In genomic region chr11:116869223-116869622, GRCm38 (mm10) we compare ENCODE assay signal across 19 mouse cellular contexts. TPM values are rescaled to one million over a fixed set of nuclear protein-coding genes. Genes with fewer than 3 reads are reported as not detected.
A peak's percentile ranks its signal among the peaks of the same experiment; 100 is the strongest.
DNase-seq lines count a peak whose midpoint lies in the region; TF ChIP-seq lines count a peak whose summit lies in the region.
"Had no signal": no experiment of that assay in that cellular context is flagged by ENCODE, and none has a peak within 500 bp of the region (broad histone marks: within the 10 kb centered on the region; RNA-seq: fewer than 3 reads in every experiment).

No protein-coding gene starts in this region.

- TF ChIP-seq CTCF in lung, adult 2 months (IDR thresholded peaks at IDR 0.05; ENCODE audit: insufficient read depth, low read length) = no peak
- TF ChIP-seq CTCF in bone marrow macrophage, adult 2 months (IDR thresholded peaks at IDR 0.05; ENCODE audit: low read depth, low read length) = no peak

- H3K4me3 ChIP-seq in lung, adult 2 months (replicated peaks; ENCODE audit: extremely low read depth, low read depth, low read length) = no peak overlapping the region
- H3K4me3 ChIP-seq in bone marrow macrophage, adult 2 months (ENCODE audit: insufficient read depth, low read length) = peak overlapping the region; percentile 50
- no peak overlapping the region for H3K4me3 ChIP-seq in brown adipose tissue, adult 24 weeks (ENCODE audit: insufficient read depth, low read depth, low read length)
- H3K4me3 ChIP-seq: forebrain, embryonic 10.5 days; hindbrain, embryonic 15.5 days; midbrain, embryonic 12.5 days had no signal

- no peak for TF ChIP-seq POLR2A in lung, adult 2 months (IDR thresholded peaks at IDR 0.05; ENCODE audit: borderline replicate concordance, extremely low read depth, low read depth, low read length)
- no peak for TF ChIP-seq POLR2A in bone marrow macrophage, adult 2 months (IDR thresholded peaks at IDR 0.05; ENCODE audit: borderline replicate concordance, low read depth, low read length)

- peak overlapping the region; percentile 99 for H3K27ac ChIP-seq in bone marrow macrophage, adult 2 months (ENCODE audit: insufficient read depth, low read depth, low read length)
- peak overlapping the region; percentile 42 for H3K27ac ChIP-seq in brown adipose tissue, adult 24 weeks (replicated peaks; ENCODE audit: low read depth, low read length)
- H3K27ac ChIP-seq: forebrain, embryonic 10.5 days; hindbrain, embryonic 15.5 days; midbrain, embryonic 12.5 days had no signal

- peak; percentile 25 to 60 for DNase-seq in lung, adult 18-20 months
- DNase-seq in lung, adult 2 months = no peak
- peak; percentile 69 for DNase-seq in lung, postnatal 36 days
- no peak for DNase-seq in thymus, postnatal 25 days
- no peak for DNase-seq in layer of hippocampus, postnatal 36 days
- DNase-seq: cerebellum, adult 11-12 months; cerebellum, postnatal 36 days; heart, postnatal 14 days; kidney, adult 18-20 months; kidney, postnatal 25 days; liver; liver, postnatal 0 days; right cerebral cortex, postnatal 25 days had no signal

- WGBS in lung, adult 2 months = 67% methylated on average over 8 of the region's 8 CpGs

- H3K4me1 ChIP-seq in lung, adult 2 months (ENCODE audit: control insufficient read depth, insufficient read depth, low read length) = no peaks in the 10 kb centered on the region
- peaks cover 69% of the 10 kb centered on the region for H3K4me1 ChIP-seq in bone marrow macrophage, adult 2 months (ENCODE audit: control insufficient read depth, insufficient read depth, low read length)
- H3K4me1 ChIP-seq in brown adipose tissue, adult 24 weeks (ENCODE audit: control insufficient read depth, insufficient read depth, insufficient read length, low read length) = peaks cover 2% of the 10 kb centered on the region; the same call in 1 of the 2 replicates
- H3K4me1 ChIP-seq: forebrain, embryonic 10.5 days; hindbrain, embryonic 15.5 days; midbrain, embryonic 12.5 days had no signal

RNA-seq across cellular contexts. Expression of gene Srsf2, which starts 16.3 kb away (rescaled TPM):
- polyA plus RNA-seq in lung, adult 2 months (2012; rRNA removed) = 448 and 676 TPM in 2 replicates
- polyA plus RNA-seq in bone marrow macrophage, adult 2 months (2012; ENCODE audit: insufficient read depth, insufficient read length, missing spikeins) = 259 and 286 TPM in 2 replicates
- polyA plus RNA-seq in brown adipose tissue, adult 24 weeks (2012; ENCODE audit: insufficient read depth, insufficient read length, missing spikeins) = 98.3 and 130 TPM in 2 replicates
- total RNA-seq in layer of hippocampus, postnatal 36 days (2021) = 100 to 1,000 TPM; 170 to 180 TPM

RNA-seq across cellular contexts. Expression of gene Mfsd11, which starts 17.0 kb away (rescaled TPM):
- polyA plus RNA-seq in lung, adult 2 months (2012; rRNA removed) = 22.3 and 22.5 TPM in 2 replicates
- 108 and 110 TPM in 2 replicates for polyA plus RNA-seq in bone marrow macrophage, adult 2 months (2012; ENCODE audit: insufficient read depth, insufficient read length, missing spikeins)
- 21.0 and 27.5 TPM in 2 replicates for polyA plus RNA-seq in brown adipose tissue, adult 24 weeks (2012; ENCODE audit: insufficient read depth, insufficient read length, missing spikeins)
- total RNA-seq in layer of hippocampus, postnatal 36 days (2021) = 10 to 100 TPM; 38.7 to 51.4 TPM

RNA-seq across cellular contexts. Expression of gene Jmjd6, which starts 26.0 kb away (rescaled TPM):
- polyA plus RNA-seq in lung, adult 2 months (2012; rRNA removed) = 23.8 and 26.8 TPM in 2 replicates
- polyA plus RNA-seq in bone marrow macrophage, adult 2 months (2012; ENCODE audit: insufficient read depth, insufficient read length, missing spikeins) = 18.3 and 19.0 TPM in 2 replicates
- 20.9 and 33.7 TPM in 2 replicates for polyA plus RNA-seq in brown adipose tissue, adult 24 weeks (2012; ENCODE audit: insufficient read depth, insufficient read length, missing spikeins)
- 10 to 100 TPM; 35.0 to 44.9 TPM for total RNA-seq in layer of hippocampus, postnatal 36 days (2021)

RNA-seq across cellular contexts. Expression of gene Mettl23, which starts 26.1 kb away (rescaled TPM):
- 26.2 and 26.4 TPM in 2 replicates for polyA plus RNA-seq in lung, adult 2 months (2012; rRNA removed)
- polyA plus RNA-seq in bone marrow macrophage, adult 2 months (2012; ENCODE audit: insufficient read depth, insufficient read length, missing spikeins) = 28.0 and 29.8 TPM in 2 replicates
- 70.4 and 80.7 TPM in 2 replicates for polyA plus RNA-seq in brown adipose tissue, adult 24 weeks (2012; ENCODE audit: insufficient read depth, insufficient read length, missing spikeins)
- total RNA-seq in layer of hippocampus, postnatal 36 days (2021) = 10 to 100 TPM; 30.3 to 30.4 TPM

RNA-seq across cellular contexts. Expression of gene Mxra7, which starts 41.4 kb away (rescaled TPM):
- polyA plus RNA-seq in lung, adult 2 months (2012; rRNA removed) = 70.1 and 172 TPM in 2 replicates
- polyA plus RNA-seq in bone marrow macrophage, adult 2 months (2012; ENCODE audit: insufficient read depth, insufficient read length, missing spikeins) = 0.72 and 1.2 TPM in 2 replicates
- 6.6 and 6.9 TPM in 2 replicates for polyA plus RNA-seq in brown adipose tissue, adult 24 weeks (2012; ENCODE audit: insufficient read depth, insufficient read length, missing spikeins)
- 10 to 100 TPM; 22.3 to 22.6 TPM for total RNA-seq in layer of hippocampus, postnatal 36 days (2021)
- total RNA-seq: G1E had no signal
- polyA plus RNA-seq: G1E had no signal

Comparison
In these comparisons a context has a peak if more than half of its experiments do, and no peak if none do; other contexts are left out.
1. DNase-seq: peak in lung, adult 18-20 months (2 of 2) and lung, postnatal 36 days (single experiment); none in lung, adult 2 months (single experiment), thymus, postnatal 25 days (single experiment) and layer of hippocampus, postnatal 36 days (0 of 2).